Mouse (Mus musculus) heart, embryonic 13.5 days (tissue): ENCODE results near the gene Ryr2. TPM values are rescaled to one million over a fixed set of nuclear protein-coding genes. Genes with fewer than 3 reads are reported as not detected.
A peak's percentile ranks its signal among the peaks of the same experiment; 100 is the strongest.
"Not testable (repeated sequence)": the region's sequence is repeated elsewhere in the genome, so short reads cannot be mapped to it uniquely, and the experiment has no call there.

ENCODE experiments used
- ATAC-seq: fragments of 200-750 bp; cut with Nextera tagmentation; 2 replicates; pipeline ENCODE4 v1.8.0; 2017; ENCODE audit warnings: moderate TSS enrichment; ENCODE audit not compliant: insufficient number of reproducible peaks, low FRiP score, low TSS enrichment; ENCODE audit errors: extremely low read depth
- H3K27ac ChIP-seq: fragments of 300-500 bp; sonication (generic); replicated peaks from 2 replicates; pipeline ENCODE4 v1.5.1; 2015; ENCODE audit warnings: moderate library complexity, mild to moderate bottlenecking, inconsistent platforms
- H3K27me3 ChIP-seq: fragments of 300-500 bp; sonication (generic); replicated peaks from 2 replicates; pipeline ENCODE4 v1.6.1; 2015; ENCODE audit warnings: mild to moderate bottlenecking, inconsistent platforms
- H3K36me3 ChIP-seq: fragments of 300-500 bp; sonication (generic); 2 replicates; pipeline ENCODE4 v1.6.1; 2015; ENCODE audit warnings: mild to moderate bottlenecking, inconsistent platforms
- H3K4me1 ChIP-seq: fragments of 300-500 bp; sonication (generic); 2 replicates; pipeline ENCODE4 v1.6.1; 2015; ENCODE audit warnings: inconsistent platforms
- H3K4me2 ChIP-seq: fragments of 300-500 bp; sonication (generic); 2 replicates; pipeline ENCODE4 v1.6.1; 2015; ENCODE audit warnings: inconsistent platforms, mild to moderate bottlenecking, moderate library complexity
- H3K4me3 ChIP-seq: fragments of 300-500 bp; sonication (generic); 2 replicates; pipeline ENCODE4 v1.5.1; 2015; ENCODE audit warnings: moderate library complexity, mild to moderate bottlenecking, inconsistent platforms
- H3K9ac ChIP-seq: fragments of 300-500 bp; sonication (generic); 2 replicates; pipeline ENCODE4 v1.6.1; 2015; ENCODE audit warnings: inconsistent platforms, mild to moderate bottlenecking, moderate library complexity
- H3K9me3 ChIP-seq: fragments of 300-500 bp; sonication (generic); 2 replicates; pipeline ENCODE4 v1.6.1; 2016; ENCODE audit warnings: inconsistent platforms
- whole genome bisulfite sequencing: fragments of 180-500 bp; shearing (Covaris S2); methylation state at CpG from one replicate; pipeline ENCODE4 v1.1.7; 2015; ENCODE audit warnings: mixed read lengths; 5-methylcytosine and 5-hydroxymethylcytosine counted together
- polyA plus RNA-seq: library from polyadenylated mRNA; unstranded; fragments of >200 nt; fragmentation: Nextera tagmentation; extraction: Ambion mirVana; gene quantifications from 2 replicates; pipeline ENCODE4 v1.2.1, GENCODE M21; 2015

Ryr2 gene
- 20.9 and 22.5 TPM in 2 replicates for polyA plus RNA-seq

GRCm38 (mm10) chr13:12106662-12107632 lies at the start of gene Ryr2:
Gene Ryr2 (minus strand): TSS chr13:12106945.
- peak within 1 kb of the TSS; percentile 93 for H3K4me3 ChIP-seq
- WGBS = 13% methylated on average over 45 of the region's 64 CpGs
- H3K9me3 ChIP-seq = no peaks in the 10 kb centered on the region
- H3K36me3 ChIP-seq = no peaks in the 10 kb centered on the region
- peak within 1 kb of the TSS; percentile 80 for H3K4me2 ChIP-seq
- peaks cover 29% of the 10 kb centered on the region for H3K27me3 ChIP-seq
- H3K27ac ChIP-seq = peak within 1 kb of the TSS; percentile 94
- peak within 1 kb of the TSS; percentile 99 for H3K9ac ChIP-seq
- peak; percentile 75 for ATAC-seq
- H3K4me1 ChIP-seq = peaks cover 20% of the 10 kb centered on the region

GRCm38 (mm10) chr13:12153922-12154321 lies 47.2 kb upstream of the Ryr2 start:
- Histone ChIP-seq H3K27ac (no peak overlapping the region), H3K4me2 (no peak overlapping the region), H3K36me3 (no peaks in the 10 kb centered on the region), H3K4me1 (peaks cover 15% of the 10 kb centered on the region), H3K9me3 (no peaks in the 10 kb centered on the region), H3K9ac (no peak overlapping the region), H3K27me3 (no peaks in the 10 kb centered on the region), H3K4me3 (no peak overlapping the region)
- 78% methylated on average over 11 of the region's 11 CpGs for WGBS
- ATAC-seq = no peak

- H3K4me1 ChIP-seq = peaks cover 30% of the 10 kb centered on the region
- no peaks in the 10 kb centered on the region for H3K36me3 ChIP-seq
- no peak overlapping the region for H3K4me3 ChIP-seq
- H3K27ac ChIP-seq = 0 out of 2 replicates have a peak overlapping the region, but pooled peaks have one; percentile 6
- H3K9me3 ChIP-seq = no peaks in the 10 kb centered on the region
- H3K9ac ChIP-seq = no peak overlapping the region
- 65% methylated on average over 6 of the region's 6 CpGs for WGBS
- ATAC-seq = no peak
- no peaks in the 10 kb centered on the region for H3K27me3 ChIP-seq
- H3K4me2 ChIP-seq = no peak overlapping the region
Measured at GRCm38 (mm10) chr13:12146918-12147507, 40.3 kb upstream of the Ryr2 start.

GRCm38 (mm10) chr13:12146402-12146801 lies 39.7 kb upstream of the Ryr2 start:
- ATAC-seq = no peak
- Histone ChIP-seq H3K4me3 (no peak overlapping the region), H3K4me2 (no peak overlapping the region), H3K27me3 (no peaks in the 10 kb centered on the region), H3K36me3 (no peaks in the 10 kb centered on the region), H3K27ac (0 out of 2 replicates have a peak overlapping the region, but pooled peaks have one; percentile 6), H3K9me3 (no peaks in the 10 kb centered on the region), H3K9ac (no peak overlapping the region), H3K4me1 (peaks cover 26% of the 10 kb centered on the region)
- 77% methylated on average over 2 of the region's 2 CpGs for WGBS

GRCm38 (mm10) chr13:12143347-12143746 lies 36.6 kb upstream of the Ryr2 start:
- H3K4me3 ChIP-seq = no peak overlapping the region
- 54% methylated on average over 5 of the region's 5 CpGs for WGBS
- no peaks in the 10 kb centered on the region for H3K27me3 ChIP-seq
- H3K4me1 ChIP-seq = peaks cover 14% of the 10 kb centered on the region
- H3K9ac ChIP-seq = no peak overlapping the region
- H3K9me3 ChIP-seq = no peaks in the 10 kb centered on the region
- H3K4me2 ChIP-seq = no peak overlapping the region
- H3K36me3 ChIP-seq = no peaks in the 10 kb centered on the region
- no peak for ATAC-seq
- no peak overlapping the region for H3K27ac ChIP-seq

- not testable (repeated sequence) for H3K27me3 ChIP-seq, H3K36me3 ChIP-seq, H3K9ac ChIP-seq, H3K9me3 ChIP-seq, H3K27ac ChIP-seq, ATAC-seq, H3K4me2 ChIP-seq, H3K4me3 ChIP-seq
- WGBS = 85% methylated on average over 10 of the region's 10 CpGs
- peaks cover 33% of the 10 kb centered on the region for H3K4me1 ChIP-seq
Measured at GRCm38 (mm10) chr13:12136461-12136860, 29.7 kb upstream of the Ryr2 start.

- Histone ChIP-seq H3K36me3 (no peaks in the 10 kb centered on the region), H3K9me3 (no peaks in the 10 kb centered on the region), H3K27me3 (no peaks in the 10 kb centered on the region), H3K4me1 (peaks cover 63% of the 10 kb centered on the region), H3K27ac (peak overlapping the region; percentile 97), H3K4me2 (peak overlapping the region; percentile 47), H3K9ac (no peak overlapping the region), H3K4me3 (no peak overlapping the region)
- WGBS = 10% methylated on average over 7 of the region's 7 CpGs
- ATAC-seq = peak; percentile 76; the same call in 1 of the 2 replicates
Measured at GRCm38 (mm10) chr13:12133549-12133948, 26.8 kb upstream of the Ryr2 start.

- no peak overlapping the region for H3K4me3 ChIP-seq
- peak overlapping the region; percentile 58 for H3K9ac ChIP-seq
- H3K27ac ChIP-seq = peak overlapping the region; percentile 97
- H3K9me3 ChIP-seq = no peaks in the 10 kb centered on the region
- peak; percentile 28; the same call in 1 of the 2 replicates for ATAC-seq
- H3K4me1 ChIP-seq = peaks cover 74% of the 10 kb centered on the region
- H3K4me2 ChIP-seq = peak overlapping the region; percentile 47
- H3K27me3 ChIP-seq = no peaks in the 10 kb centered on the region
- WGBS = 14% methylated on average over 3 of the region's 3 CpGs
- no peaks in the 10 kb centered on the region for H3K36me3 ChIP-seq
Measured at GRCm38 (mm10) chr13:12132160-12132710, 25.5 kb upstream of the Ryr2 start.

- peaks cover 91% of the 10 kb centered on the region for H3K4me1 ChIP-seq
Measured at GRCm38 (mm10) chr13:12129121-12129520, 22.4 kb upstream of the Ryr2 start.

GRCm38 (mm10) chr13:12126099-12126498 lies 19.4 kb upstream of the Ryr2 start:
- no peak overlapping the region for H3K4me2 ChIP-seq
- H3K4me1 ChIP-seq = peaks cover 61% of the 10 kb centered on the region
- H3K27ac ChIP-seq = no peak overlapping the region
- H3K36me3 ChIP-seq = no peaks in the 10 kb centered on the region
- H3K9ac ChIP-seq = no peak overlapping the region
- no peaks in the 10 kb centered on the region for H3K9me3 ChIP-seq
- H3K4me3 ChIP-seq = no peak overlapping the region
- ATAC-seq = no peak
- no peaks in the 10 kb centered on the region for H3K27me3 ChIP-seq

More at GRCm38 (mm10) chr13:12129121-12129520, 22.4 kb upstream of the Ryr2 start:
- 0 out of 2 replicates have a peak overlapping the region, but pooled peaks have one; percentile 37 for H3K9ac ChIP-seq
- H3K9me3 ChIP-seq = no peaks in the 10 kb centered on the region
- peak overlapping the region; percentile 97 for H3K27ac ChIP-seq
- 37% methylated on average over 1 of the region's 1 CpGs for WGBS
- H3K4me3 ChIP-seq = no peak overlapping the region
- no peak for ATAC-seq
- H3K27me3 ChIP-seq = no peaks in the 10 kb centered on the region
- H3K4me2 ChIP-seq = no peak overlapping the region
- no peaks in the 10 kb centered on the region for H3K36me3 ChIP-seq

GRCm38 (mm10) chr13:12124940-12125540 lies 18.3 kb upstream of the Ryr2 start:
- ATAC-seq = no peak
- no peaks in the 10 kb centered on the region for H3K9me3 ChIP-seq
- peak overlapping the region; percentile 42 for H3K27ac ChIP-seq
- 49% methylated on average over 7 of the region's 7 CpGs for WGBS
- no peak overlapping the region for H3K4me2 ChIP-seq
- H3K4me1 ChIP-seq = peaks cover 50% of the 10 kb centered on the region
- no peaks in the 10 kb centered on the region for H3K36me3 ChIP-seq
- H3K27me3 ChIP-seq = no peaks in the 10 kb centered on the region
- no peak overlapping the region for H3K4me3 ChIP-seq
- H3K9ac ChIP-seq = 0 out of 2 replicates have a peak overlapping the region, but pooled peaks have one; percentile 7
